Mouse (Mus musculus) cerebellum, adult 2 months (tissue): ENCODE results near the gene Traf4.

Experiments used
- CTCF ChIP-seq: fragments of 200-500 bp; IDR thresholded peaks from 2 replicates; pipeline ENCODE4 v1.5.1; 2011; ENCODE audit warnings: low read depth, mild to moderate bottlenecking, control low read depth, low read length, moderate library complexity, borderline replicate concordance; ENCODE audit not compliant: insufficient read depth
- POLR2A ChIP-seq: fragments of 200-500 bp; IDR thresholded peaks from 2 replicates; pipeline ENCODE4 v1.6.1; 2011; ENCODE audit warnings: low read length, control low read depth, borderline replicate concordance; ENCODE audit not compliant: insufficient read depth

DNA sequence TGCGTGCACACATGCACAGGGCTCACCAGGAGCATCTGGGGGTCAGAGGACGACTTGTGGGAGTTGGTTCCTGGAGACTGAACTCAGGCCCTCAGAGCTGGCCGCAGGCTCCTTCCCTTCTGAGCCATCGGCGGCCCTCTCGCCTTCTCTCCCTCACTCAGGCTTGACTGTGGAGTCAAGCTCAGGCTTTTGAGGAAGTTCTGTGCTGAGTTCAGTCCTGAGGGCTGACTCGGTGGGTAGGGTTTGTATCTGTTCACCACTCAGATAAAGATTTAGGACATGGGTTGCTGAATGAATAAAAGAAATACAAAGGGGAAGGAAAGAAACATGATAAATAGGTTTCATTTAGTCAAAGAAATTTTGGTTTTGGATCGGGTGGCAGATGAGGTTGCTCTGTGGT lies 45.5 kb downstream of the Traf4 start:
- no peak for TF ChIP-seq POLR2A
- TF ChIP-seq CTCF: no peak
